Mouse (Mus musculus): ENCODE measurements at regions not wholly inside any gene's neighbourhood (a gene's known extent, or its start where the extent isn't known, plus 50 kb on each side); places are given as distances from the start of the nearest gene placed in this dataset.

DNA sequence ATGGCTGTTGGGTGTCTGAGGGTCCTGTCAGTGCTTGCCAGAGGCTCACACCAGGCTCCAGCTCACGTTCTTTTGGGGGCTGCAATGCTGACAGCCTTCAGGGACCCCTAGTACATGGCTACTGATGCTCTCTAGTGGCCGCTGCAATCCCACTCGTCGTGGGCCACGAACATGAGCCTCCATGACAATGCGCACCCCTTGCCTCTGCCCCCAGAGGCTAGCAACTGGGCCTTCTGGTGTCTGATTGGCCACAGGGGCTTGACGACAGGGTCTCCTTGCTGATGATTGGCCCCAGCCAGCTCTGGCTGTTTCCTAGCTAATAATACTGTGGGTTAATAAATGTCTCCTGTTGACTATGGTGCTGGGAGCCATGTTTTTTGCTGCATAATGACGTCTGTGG, 61.1 kb downstream of the Rtl1 start:
- no peak for TF ChIP-seq CTCF (IDR thresholded peaks at IDR 0.05; ENCODE audit: low read depth)
- no peak for ATAC-seq (ENCODE audit: insufficient read depth)
- 83% methylated on average over 8 of the region's 8 CpGs for WGBS

DNA sequence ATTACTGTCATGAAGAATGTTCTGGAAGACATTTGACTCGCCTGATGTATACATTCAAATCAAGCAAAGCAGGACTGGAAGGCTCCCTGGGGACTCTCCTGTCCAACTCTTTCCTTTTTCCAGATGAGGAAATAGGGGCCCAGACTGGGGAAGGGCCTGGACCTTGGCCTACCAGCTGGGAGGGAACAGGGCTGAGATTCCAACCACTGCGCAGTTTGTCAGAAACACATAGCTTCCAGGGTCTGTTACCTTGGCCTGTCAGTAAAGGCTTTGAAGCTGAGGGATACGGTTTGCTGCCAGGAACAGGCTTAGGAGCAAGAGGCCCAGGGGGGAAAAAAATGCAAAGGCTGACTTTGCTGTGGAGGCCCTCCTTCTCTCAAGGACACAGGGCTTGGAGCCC, 61.5 kb downstream of the Rtl1 start:
- 86% methylated on average over 3 of the region's 3 CpGs for WGBS

More for the DNA sequence above, 61.1 kb downstream of the Rtl1 start:
- Histone ChIP-seq H3K4me2 (no peak overlapping the region), H3K27ac (ENCODE audit: low read depth) (no peak overlapping the region), H3K9ac (no peak overlapping the region), H3K4me1 (ENCODE audit: insufficient read depth) (0 out of 2 replicates have a peak, but pooled peaks cover 3% of the 10 kb centered on the region), H3K9me3 (ENCODE audit: low read depth, low read length) (peaks cover 24% of the 10 kb centered on the region; the same call in 1 of the 2 replicates), H3K4me3 (ENCODE audit: low read depth, low read length) (no peak overlapping the region), H3K36me3 (ENCODE audit: insufficient read depth) (no peaks in the 10 kb centered on the region), H3K27me3 (ENCODE audit: insufficient read depth, low read length) (no peaks in the 10 kb centered on the region)
- no peak for DNase-seq

DNA sequence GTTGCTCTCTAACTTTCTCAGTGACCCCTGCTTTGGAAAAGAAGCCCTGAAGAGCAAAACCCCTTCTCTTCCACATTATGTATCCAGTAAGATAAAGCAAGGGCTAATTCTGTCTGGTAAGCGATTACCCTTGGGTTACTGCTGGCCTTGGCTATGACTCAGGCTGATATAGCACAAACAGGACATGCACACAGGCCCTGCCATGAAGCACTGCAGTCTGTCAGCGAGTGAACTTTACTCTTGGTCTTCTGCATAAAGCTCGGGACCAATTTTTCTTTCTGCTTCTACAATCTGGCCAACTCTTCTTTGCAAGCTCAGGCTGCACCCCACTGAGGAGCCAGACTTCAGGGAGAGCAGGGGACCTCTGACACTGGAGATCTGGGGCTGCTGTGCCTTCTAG, 63.6 kb downstream of the Rtl1 start:
- no peak for ATAC-seq (ENCODE audit: insufficient read depth)
- no peaks in the 10 kb centered on the region for H3K36me3 ChIP-seq (ENCODE audit: insufficient read depth)
- no peak overlapping the region for H3K9ac ChIP-seq
- TF ChIP-seq CTCF (IDR thresholded peaks at IDR 0.05; ENCODE audit: low read depth), result no peak
- H3K27ac ChIP-seq (ENCODE audit: low read depth), result peak overlapping the region; percentile 6; the same call in 1 of the 2 replicates
- no peaks in the 10 kb centered on the region for H3K27me3 ChIP-seq (ENCODE audit: insufficient read depth, low read length)
- H3K4me3 ChIP-seq (ENCODE audit: low read depth, low read length), result no peak overlapping the region
- no peak for DNase-seq
- peaks cover 17% of the 10 kb centered on the region; the same call in 1 of the 2 replicates for H3K4me1 ChIP-seq (ENCODE audit: insufficient read depth)
- peaks cover 20% of the 10 kb centered on the region; the same call in 1 of the 2 replicates for H3K9me3 ChIP-seq (ENCODE audit: low read depth, low read length)
- no peak overlapping the region for H3K4me2 ChIP-seq
- WGBS, result 75% methylated on average over 3 of the region's 3 CpGs

More for the DNA sequence above, 61.5 kb downstream of the Rtl1 start:
- Histone ChIP-seq H3K4me2 (no peak overlapping the region), H3K27me3 (ENCODE audit: insufficient read depth, low read length) (no peaks in the 10 kb centered on the region), H3K4me1 (ENCODE audit: insufficient read depth) (0 out of 2 replicates have a peak, but pooled peaks cover 3% of the 10 kb centered on the region), H3K4me3 (ENCODE audit: low read depth, low read length) (no peak overlapping the region), H3K36me3 (ENCODE audit: insufficient read depth) (no peaks in the 10 kb centered on the region), H3K9ac (no peak overlapping the region), H3K9me3 (ENCODE audit: low read depth, low read length) (peaks cover 24% of the 10 kb centered on the region; the same call in 1 of the 2 replicates), H3K27ac (ENCODE audit: low read depth) (no peak overlapping the region)
- DNase-seq (no peak), ATAC-seq (ENCODE audit: insufficient read depth) (no peak)
- no peak for TF ChIP-seq CTCF (IDR thresholded peaks at IDR 0.05; ENCODE audit: low read depth)

DNA sequence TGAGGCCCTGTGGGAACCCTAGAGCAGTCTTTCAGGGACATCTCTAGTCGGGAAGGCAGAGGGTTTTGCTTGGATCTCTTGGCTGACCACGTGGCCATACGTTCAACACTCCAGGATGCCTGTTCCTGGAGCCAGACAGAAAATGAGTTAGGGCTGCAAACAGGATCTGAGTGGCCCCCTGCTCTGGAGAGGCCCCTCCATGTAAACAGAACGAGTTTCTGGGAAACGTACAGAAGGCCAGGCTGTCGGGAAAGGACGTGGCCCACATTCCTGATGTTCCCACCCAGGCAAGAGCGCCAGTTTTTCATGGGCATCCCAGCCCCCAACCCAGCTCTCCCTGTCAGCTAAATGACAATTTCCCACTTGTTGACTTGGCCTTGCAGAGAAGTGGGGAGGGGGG, 67.7 kb downstream of the Rtl1 start:
- Histone ChIP-seq H3K9me3 (ENCODE audit: low read depth, low read length) (peaks cover 22% of the 10 kb centered on the region), H3K27ac (ENCODE audit: low read depth) (peak overlapping the region; percentile 48; the same call in 1 of the 2 replicates), H3K36me3 (ENCODE audit: insufficient read depth) (no peaks in the 10 kb centered on the region), H3K9ac (no peak overlapping the region), H3K4me2 (no peak overlapping the region), H3K27me3 (ENCODE audit: insufficient read depth, low read length) (no peaks in the 10 kb centered on the region), H3K4me1 (ENCODE audit: insufficient read depth) (peaks cover 17% of the 10 kb centered on the region; the same call in 1 of the 2 replicates), H3K4me3 (ENCODE audit: low read depth, low read length) (no peak overlapping the region)
- DNase-seq (peak; percentile 67), ATAC-seq (ENCODE audit: insufficient read depth) (peak; percentile 21)
- WGBS, result 7% methylated on average over 8 of the region's 8 CpGs
- TF ChIP-seq CTCF (IDR thresholded peaks at IDR 0.05; ENCODE audit: low read depth), result no peak

DNA sequence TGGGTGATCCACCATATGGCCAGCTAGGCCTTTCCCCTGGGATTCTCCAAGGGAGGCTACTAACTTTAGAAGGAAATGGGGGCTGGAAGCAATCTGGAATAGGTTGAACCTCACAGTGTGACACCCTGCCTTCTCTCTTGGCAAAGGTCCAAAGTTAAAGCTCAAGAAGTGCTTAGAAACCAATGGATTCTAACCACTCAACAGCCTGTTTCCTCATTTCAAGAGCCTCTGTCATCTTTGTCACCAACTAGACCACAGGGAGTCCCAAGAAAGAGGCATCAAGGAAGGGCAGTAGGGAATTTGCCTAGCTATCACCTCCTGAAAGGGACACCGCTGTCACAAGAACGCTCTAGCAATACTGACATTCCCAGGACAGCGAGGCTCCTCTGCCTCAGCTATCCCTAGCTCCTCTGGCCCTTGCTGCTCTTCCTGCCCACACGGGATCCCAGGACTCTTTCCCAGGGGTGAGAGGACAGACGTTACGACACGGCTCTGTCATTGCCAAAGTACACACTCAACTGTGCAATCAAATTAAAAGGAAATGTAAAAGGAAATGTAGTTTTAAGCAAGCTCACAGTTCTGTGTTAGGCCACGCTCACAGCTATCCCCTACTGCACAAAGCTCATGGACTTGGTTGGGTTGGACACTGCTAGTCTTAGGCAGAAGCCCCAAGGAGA, 68.6 kb downstream of the Rtl1 start:
- no peaks in the 10 kb centered on the region for H3K27me3 ChIP-seq (ENCODE audit: insufficient read depth, low read length)
- 61% methylated on average over 8 of the region's 8 CpGs for WGBS
- H3K4me1 ChIP-seq (ENCODE audit: insufficient read depth), result peaks cover 17% of the 10 kb centered on the region; the same call in 1 of the 2 replicates
- no peak overlapping the region for H3K9ac ChIP-seq
- TF ChIP-seq CTCF (IDR thresholded peaks at IDR 0.05; ENCODE audit: low read depth), result no peak
- no peaks in the 10 kb centered on the region for H3K36me3 ChIP-seq (ENCODE audit: insufficient read depth)
- H3K4me3 ChIP-seq (ENCODE audit: low read depth, low read length), result no peak overlapping the region
- 0 out of 2 replicates have a peak overlapping the region, but pooled peaks have one; percentile 48 for H3K27ac ChIP-seq (ENCODE audit: low read depth)
- no peak for DNase-seq
- ATAC-seq (ENCODE audit: insufficient read depth), result no peak
- H3K9me3 ChIP-seq (ENCODE audit: low read depth, low read length), result peaks cover 29% of the 10 kb centered on the region
- H3K4me2 ChIP-seq, result no peak overlapping the region

DNA sequence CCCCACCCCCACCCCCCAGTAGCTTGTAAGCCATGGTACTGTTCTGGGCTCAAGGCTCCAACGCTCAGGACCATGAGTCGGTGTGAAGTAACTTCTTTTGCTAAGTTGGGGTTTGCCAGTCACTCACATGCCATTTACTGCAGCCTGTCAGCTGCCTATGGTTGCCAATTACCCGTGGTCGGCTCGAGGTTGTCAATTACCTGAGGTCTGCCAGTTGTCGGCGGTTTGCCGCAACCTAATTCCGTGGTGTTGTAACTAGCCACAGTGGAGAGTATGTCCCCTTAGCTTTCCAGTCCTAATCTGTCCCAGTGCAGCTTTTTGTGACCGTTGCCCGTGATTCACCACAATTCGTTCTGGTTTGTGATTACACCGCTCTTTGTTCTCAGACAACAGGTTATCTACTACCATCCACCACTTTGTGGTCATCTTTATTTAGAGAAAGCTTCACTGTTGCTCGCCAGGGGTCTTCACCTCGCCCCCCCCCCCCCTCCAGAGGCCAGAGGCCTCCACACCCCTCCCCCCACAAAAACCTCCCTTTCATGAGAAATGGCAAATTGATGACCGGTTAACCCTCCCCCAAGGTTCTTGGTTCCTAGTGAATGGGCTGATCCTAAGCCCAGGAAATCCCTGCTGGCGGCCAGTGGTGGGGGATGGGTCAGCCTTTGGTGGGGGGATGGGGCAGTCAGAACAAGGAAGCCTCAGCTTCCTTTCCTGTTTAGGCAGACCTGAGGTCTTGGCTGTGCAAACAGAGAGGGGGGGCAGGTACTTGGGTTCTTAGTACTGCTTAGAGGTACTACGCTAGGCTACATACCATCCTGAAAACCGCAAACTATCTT, 69.7 kb downstream of the Rtl1 start:
- Histone ChIP-seq H3K36me3 (ENCODE audit: insufficient read depth) (no peaks in the 10 kb centered on the region), H3K4me1 (ENCODE audit: insufficient read depth) (peaks cover 13% of the 10 kb centered on the region; the same call in 1 of the 2 replicates), H3K4me3 (ENCODE audit: low read depth, low read length) (no peak overlapping the region), H3K9ac (no peak overlapping the region), H3K27ac (ENCODE audit: low read depth) (no peak overlapping the region), H3K4me2 (no peak overlapping the region), H3K9me3 (ENCODE audit: low read depth, low read length) (peaks cover 33% of the 10 kb centered on the region), H3K27me3 (ENCODE audit: insufficient read depth, low read length) (no peaks in the 10 kb centered on the region)
- ATAC-seq (ENCODE audit: insufficient read depth) (no peak), DNase-seq (no peak)
- TF ChIP-seq CTCF (IDR thresholded peaks at IDR 0.05; ENCODE audit: low read depth), result no peak
- WGBS, result 63% methylated on average over 19 of the region's 19 CpGs

DNA sequence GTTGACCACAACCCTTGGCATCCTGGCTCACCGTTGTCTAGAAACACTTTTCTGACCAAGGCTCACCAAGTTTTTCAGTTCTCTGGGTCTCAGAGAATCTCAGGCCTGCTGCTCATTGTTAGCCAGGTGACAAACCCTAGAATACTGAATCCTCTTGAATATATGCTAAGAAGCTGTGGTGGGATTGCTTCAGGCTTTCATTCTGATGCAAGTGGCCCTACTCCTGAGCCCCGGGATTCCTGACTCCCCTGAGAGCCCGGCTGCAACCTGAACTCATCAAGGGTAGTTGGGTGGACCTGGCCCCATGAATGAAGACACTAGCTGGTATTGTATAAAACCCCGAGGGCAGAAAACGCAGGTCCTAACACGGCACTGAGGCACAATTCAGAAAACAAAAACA, 70.6 kb downstream of the Rtl1 start:
- Histone ChIP-seq H3K4me1 (ENCODE audit: insufficient read depth) (peaks cover 13% of the 10 kb centered on the region; the same call in 1 of the 2 replicates), H3K27ac (ENCODE audit: low read depth) (no peak overlapping the region), H3K9me3 (ENCODE audit: low read depth, low read length) (peaks cover 33% of the 10 kb centered on the region), H3K27me3 (ENCODE audit: insufficient read depth, low read length) (no peaks in the 10 kb centered on the region), H3K4me3 (ENCODE audit: low read depth, low read length) (no peak overlapping the region), H3K9ac (no peak overlapping the region), H3K4me2 (no peak overlapping the region), H3K36me3 (ENCODE audit: insufficient read depth) (no peaks in the 10 kb centered on the region)
- DNase-seq (no peak), ATAC-seq (ENCODE audit: insufficient read depth) (no peak)
- no peak for TF ChIP-seq CTCF (IDR thresholded peaks at IDR 0.05; ENCODE audit: low read depth)
- WGBS, result 75% methylated on average over 6 of the region's 6 CpGs

All from lung, embryonic 14.5 days (tissue).